Mouse (Mus musculus) limb, embryonic 15.5 days (tissue): ENCODE data around the gene Ak8. TPM values are rescaled to one million over a fixed set of nuclear protein-coding genes. Genes with fewer than 3 reads are reported as not detected.

Source experiments
- ATAC-seq: fragments of 200-750 bp; cut with Nextera tagmentation; 2 replicates; pipeline ENCODE4 v1.8.0; 2017; ENCODE audit warnings: low read depth, moderate TSS enrichment; ENCODE audit not compliant: insufficient number of reproducible peaks, low FRiP score, low TSS enrichment
- H3K27ac ChIP-seq: fragments of 300-500 bp; sonication (generic); 2 replicates; pipeline ENCODE4 v1.5.1; 2015; ENCODE audit warnings: moderate library complexity, mild to moderate bottlenecking, inconsistent platforms
- H3K27me3 ChIP-seq: fragments of 300-500 bp; sonication (generic); 2 replicates; pipeline ENCODE4 v1.6.1; 2015; ENCODE audit warnings: inconsistent platforms
- H3K36me3 ChIP-seq: fragments of 300-500 bp; sonication (generic); 2 replicates; pipeline ENCODE4 v1.6.1; 2015; ENCODE audit warnings: inconsistent platforms
- H3K4me1 ChIP-seq: fragments of 300-500 bp; sonication (generic); 2 replicates; pipeline ENCODE4 v1.6.1; 2015; ENCODE audit warnings: inconsistent platforms
- H3K4me2 ChIP-seq: fragments of 300-500 bp; sonication (generic); 2 replicates; pipeline ENCODE4 v1.6.1; 2015; ENCODE audit warnings: mild to moderate bottlenecking, inconsistent platforms
- H3K4me3 ChIP-seq: fragments of 300-500 bp; sonication (generic); 2 replicates; pipeline ENCODE4 v1.5.1; 2015; ENCODE audit warnings: mild to moderate bottlenecking, inconsistent platforms
- H3K9ac ChIP-seq: fragments of 300-500 bp; sonication (generic); 2 replicates; pipeline ENCODE4 v1.6.1; 2015; ENCODE audit warnings: inconsistent platforms
- H3K9me3 ChIP-seq: fragments of 300-500 bp; sonication (generic); 2 replicates; pipeline ENCODE4 v1.6.1; 2016; ENCODE audit warnings: inconsistent platforms
- WGBS: fragments of 180-500 bp; shearing (Covaris S2); methylation state at CpG from one replicate; pipeline ENCODE4 v1.1.7; 2015; 5-methylcytosine and 5-hydroxymethylcytosine counted together
- polyA plus RNA-seq: library from polyadenylated mRNA; unstranded; fragments of >200 nt; fragmentation: Nextera tagmentation; extraction: Ambion mirVana; gene quantifications from 2 replicates; pipeline ENCODE4 v1.2.1, GENCODE M21; 2015

Ak8 gene
- polyA plus RNA-seq, 1 experiment from 2014 or later = 0.58 TPM

DNA sequence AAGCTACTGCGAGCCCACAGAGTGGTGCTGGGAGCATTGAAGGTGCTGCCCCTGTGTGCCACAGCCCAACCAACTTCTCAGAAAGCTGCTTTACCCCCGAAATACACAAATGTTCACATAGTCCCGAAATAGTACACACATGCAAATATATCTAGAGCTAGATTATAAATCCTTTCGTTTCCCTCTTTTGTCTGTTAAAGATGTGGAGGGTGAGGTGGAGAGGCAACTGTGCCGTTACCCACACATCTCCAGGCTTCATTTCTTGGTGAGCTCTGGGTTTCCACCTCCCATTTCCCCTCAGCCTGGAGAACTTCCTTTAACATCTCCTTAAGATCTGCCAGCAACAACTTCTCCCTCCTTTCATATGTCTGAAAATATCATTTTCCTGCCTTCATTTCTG lies 40.2 kb downstream of the Ak8 start:
- no peak overlapping the region for H3K9ac ChIP-seq
- H3K4me2 ChIP-seq = no peak overlapping the region
- no peak overlapping the region for H3K27ac ChIP-seq
- H3K4me1 ChIP-seq = 0 out of 2 replicates have a peak, but pooled peaks cover 3% of the 10 kb centered on the region
- no peak overlapping the region for H3K4me3 ChIP-seq
- WGBS = 72% methylated on average over 5 of the region's 5 CpGs
- 0 out of 2 replicates have a peak, but pooled peaks cover 5% of the 10 kb centered on the region for H3K27me3 ChIP-seq
- no peak for ATAC-seq
- no peaks in the 10 kb centered on the region for H3K9me3 ChIP-seq
- no peaks in the 10 kb centered on the region for H3K36me3 ChIP-seq

DNA sequence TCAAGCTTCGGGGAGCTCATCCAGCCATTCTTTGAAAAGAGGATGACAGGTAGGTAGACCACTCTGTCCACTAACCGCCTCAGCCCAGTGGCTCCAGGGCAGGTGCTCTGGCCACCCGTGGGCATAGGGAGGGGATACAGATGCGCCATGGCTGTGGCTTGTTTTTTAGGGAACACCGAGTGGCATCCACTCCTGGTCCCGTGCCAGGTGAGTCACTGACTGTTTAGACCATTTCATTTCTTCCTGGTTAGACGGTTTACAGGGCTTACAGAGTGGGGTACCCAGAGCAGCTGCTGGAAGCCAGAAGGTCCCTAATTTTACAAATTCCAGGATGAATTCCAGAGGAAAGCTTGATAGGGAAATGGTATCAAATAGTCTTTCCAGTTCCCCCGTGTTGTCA lies 42.7 kb downstream of the Ak8 start:
- Histone ChIP-seq H3K9me3 (no peaks in the 10 kb centered on the region), H3K27ac (no peak overlapping the region), H3K4me2 (no peak overlapping the region), H3K4me1 (no peaks in the 10 kb centered on the region; the same call in 1 of the 2 replicates), H3K9ac (no peak overlapping the region), H3K4me3 (no peak overlapping the region), H3K36me3 (no peaks in the 10 kb centered on the region), H3K27me3 (0 out of 2 replicates have a peak, but pooled peaks cover 5% of the 10 kb centered on the region)
- WGBS = 66% methylated on average over 8 of the region's 8 CpGs
- ATAC-seq = no peak

DNA sequence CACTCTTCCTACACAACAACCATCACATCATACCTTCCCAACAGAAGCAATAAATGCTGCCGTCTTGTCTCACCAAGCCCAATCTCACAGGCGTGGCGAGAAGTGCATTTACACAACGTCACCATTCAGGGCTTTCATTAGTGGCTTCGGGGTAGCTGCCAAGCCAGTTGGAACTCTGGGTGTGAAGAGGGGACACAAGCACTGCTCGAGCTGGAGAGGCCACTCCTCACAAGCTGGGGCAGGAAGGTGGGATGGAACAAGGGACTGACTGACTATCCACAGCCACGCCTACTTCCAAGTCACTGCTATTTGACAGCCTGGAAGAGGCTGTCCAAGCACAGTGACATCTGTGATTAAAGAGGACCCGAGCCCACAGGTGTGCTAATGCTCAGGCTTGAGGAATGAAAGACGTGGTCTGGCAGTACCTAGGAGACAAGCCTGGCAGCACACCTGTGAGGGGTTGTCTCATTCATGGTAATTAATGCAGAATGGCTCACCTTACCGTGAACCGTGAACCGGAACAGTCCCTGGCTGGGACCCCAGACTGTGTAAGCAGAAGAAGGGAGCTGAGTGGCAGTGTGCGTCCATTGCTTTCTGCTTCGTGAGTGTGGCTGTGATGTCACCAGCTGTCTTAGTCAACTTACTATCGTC lies 46.8 kb downstream of the Ak8 start:
- Histone ChIP-seq H3K27ac (no peak overlapping the region), H3K4me3 (no peak overlapping the region), H3K9ac (no peak overlapping the region), H3K4me1 (peaks cover 20% of the 10 kb centered on the region), H3K36me3 (no peaks in the 10 kb centered on the region), H3K9me3 (no peaks in the 10 kb centered on the region), H3K4me2 (no peak overlapping the region), H3K27me3 (peaks cover 5% of the 10 kb centered on the region; the same call in 1 of the 2 replicates)
- 52% methylated on average over 15 of the region's 15 CpGs for WGBS
- no peak for ATAC-seq

DNA sequence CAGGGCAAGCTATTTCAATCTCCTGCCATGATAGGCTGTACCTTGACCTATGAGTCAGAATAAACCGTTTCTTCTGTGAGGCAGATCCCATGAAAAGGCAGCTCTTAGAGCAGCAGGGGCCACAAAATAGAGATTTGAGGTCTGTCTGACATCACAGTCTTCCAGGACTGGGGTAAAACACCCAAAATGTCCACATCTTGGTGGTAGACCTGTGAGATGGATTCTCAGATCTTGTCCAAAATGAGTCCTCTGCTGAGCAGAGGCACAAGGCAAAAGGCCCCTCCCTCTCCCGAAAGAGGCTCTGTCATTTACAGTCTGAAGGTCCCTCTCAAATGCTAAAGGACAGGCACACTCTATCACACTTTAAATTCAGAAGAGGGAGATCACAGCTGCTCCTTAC lies 47.7 kb downstream of the Ak8 start:
- H3K9ac ChIP-seq = no peak overlapping the region

DNA sequence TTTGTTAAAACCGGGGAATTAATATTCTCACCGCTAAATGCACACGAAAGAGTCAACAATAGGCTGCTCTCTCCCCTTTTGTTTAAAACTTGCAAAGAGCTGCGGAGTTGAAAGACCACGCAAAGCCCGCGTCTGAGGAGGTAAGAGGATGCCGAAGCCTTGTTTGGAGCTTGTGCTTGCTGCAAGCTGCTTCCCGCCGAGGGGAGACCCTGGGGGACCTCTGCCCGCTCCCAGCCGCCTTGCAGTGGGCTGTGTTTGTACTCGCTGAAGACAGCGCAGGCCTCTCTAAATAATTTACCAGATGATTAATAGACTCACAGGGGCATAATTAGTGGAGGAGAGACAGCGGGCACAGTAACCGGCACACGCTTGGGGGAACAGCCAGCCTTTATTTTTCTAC lies 51.2 kb downstream of the Ak8 start:
- Histone ChIP-seq H3K36me3 (no peaks in the 10 kb centered on the region), H3K27ac (no peak overlapping the region), H3K9me3 (no peaks in the 10 kb centered on the region), H3K4me1 (peaks cover 34% of the 10 kb centered on the region), H3K4me2 (peak overlapping the region; percentile 54), H3K9ac (peak overlapping the region; percentile 11; the same call in 1 of the 2 replicates), H3K4me3 (peak overlapping the region; percentile 35), H3K27me3 (peaks cover 12% of the 10 kb centered on the region; the same call in 1 of the 2 replicates)
- WGBS = 1% methylated on average over 17 of the region's 17 CpGs
- no peak for ATAC-seq

More for the DNA sequence above, 47.7 kb downstream of the Ak8 start:
- H3K27ac ChIP-seq = no peak overlapping the region
- no peaks in the 10 kb centered on the region for H3K9me3 ChIP-seq
- ATAC-seq = no peak
- peaks cover 5% of the 10 kb centered on the region; the same call in 1 of the 2 replicates for H3K27me3 ChIP-seq
- H3K4me2 ChIP-seq = no peak overlapping the region
- H3K36me3 ChIP-seq = no peaks in the 10 kb centered on the region
- 81% methylated on average over 2 of the region's 2 CpGs for WGBS
- H3K4me3 ChIP-seq = no peak overlapping the region
- H3K4me1 ChIP-seq = peaks cover 29% of the 10 kb centered on the region

DNA sequence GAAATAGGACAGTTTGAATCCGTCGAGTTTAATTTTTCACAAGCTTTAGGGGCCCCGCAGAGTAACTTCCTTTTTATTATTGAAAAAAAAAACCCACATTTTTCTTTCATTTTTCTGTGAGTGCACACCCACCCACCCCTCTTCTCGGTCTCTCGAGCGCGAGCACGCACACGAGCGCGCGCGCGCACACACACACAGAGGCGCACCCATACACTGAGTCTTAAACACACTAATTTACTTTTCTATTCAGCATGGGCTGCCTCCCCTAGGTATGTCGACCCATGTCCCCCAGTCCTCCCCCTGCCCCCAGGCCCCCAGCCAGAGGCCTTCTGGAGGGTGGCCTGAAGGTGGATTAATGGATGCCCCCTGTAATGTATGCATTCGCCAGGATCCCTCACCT lies 51.7 kb downstream of the Ak8 start:
- H3K9ac ChIP-seq = 0 out of 2 replicates have a peak overlapping the region, but pooled peaks have one; percentile 11
- WGBS = 10% methylated on average over 17 of the region's 17 CpGs
- peaks cover 36% of the 10 kb centered on the region for H3K4me1 ChIP-seq
- peak overlapping the region; percentile 35 for H3K4me3 ChIP-seq
- peaks cover 12% of the 10 kb centered on the region; the same call in 1 of the 2 replicates for H3K27me3 ChIP-seq
- peak overlapping the region; percentile 54 for H3K4me2 ChIP-seq
- no peaks in the 10 kb centered on the region for H3K9me3 ChIP-seq
- H3K27ac ChIP-seq = no peak overlapping the region
- H3K36me3 ChIP-seq = no peaks in the 10 kb centered on the region
- ATAC-seq = no peak

DNA sequence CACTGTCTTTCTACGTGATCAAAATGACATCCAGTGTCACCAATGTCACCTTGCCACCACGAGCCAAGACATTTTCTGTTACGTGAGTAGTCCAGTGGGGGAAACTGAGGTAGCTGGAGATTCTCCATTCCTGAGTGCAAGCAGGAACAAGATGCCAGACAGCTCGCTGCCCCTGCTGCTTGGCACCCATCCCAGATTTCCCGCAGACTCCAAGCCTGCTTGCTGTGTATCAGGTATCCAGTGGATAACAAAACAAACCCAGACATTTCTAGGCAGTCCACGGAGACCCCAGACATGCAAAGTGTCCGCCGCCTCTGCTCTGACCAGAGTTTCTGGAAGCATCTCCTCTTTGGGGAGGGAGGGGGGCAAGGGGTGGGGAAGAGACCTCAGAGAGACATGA lies 52.4 kb downstream of the Ak8 start:
- no peak for ATAC-seq
- Histone ChIP-seq H3K9ac (no peak overlapping the region), H3K36me3 (no peaks in the 10 kb centered on the region), H3K27me3 (peaks cover 16% of the 10 kb centered on the region; the same call in 1 of the 2 replicates), H3K27ac (no peak overlapping the region), H3K9me3 (no peaks in the 10 kb centered on the region), H3K4me2 (no peak overlapping the region), H3K4me3 (no peak overlapping the region), H3K4me1 (peaks cover 36% of the 10 kb centered on the region)
- 29% methylated on average over 8 of the region's 8 CpGs for WGBS

DNA sequence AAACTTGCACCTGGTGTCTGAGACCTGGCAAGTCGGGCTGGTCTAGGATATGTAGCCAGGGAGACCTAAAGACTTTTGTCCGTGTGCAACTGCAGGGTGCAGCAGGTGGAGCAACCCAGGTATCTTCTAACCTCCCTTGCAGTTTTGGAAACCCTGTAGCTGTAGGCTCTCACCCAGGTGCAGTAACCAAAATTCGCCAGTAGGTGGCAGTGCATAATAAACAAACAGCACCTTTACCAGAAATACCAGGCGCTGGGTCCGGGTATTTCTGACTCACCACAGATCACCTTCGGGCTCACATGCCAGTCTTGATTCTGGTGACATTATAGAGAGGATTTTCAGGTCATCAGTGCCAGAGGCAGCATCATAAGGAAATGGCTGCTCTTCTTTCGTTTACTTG lies 55.5 kb downstream of the Ak8 start:
- H3K4me1 ChIP-seq = peaks cover 28% of the 10 kb centered on the region
- no peaks in the 10 kb centered on the region for H3K36me3 ChIP-seq
- no peak for ATAC-seq
- H3K27me3 ChIP-seq = peaks cover 23% of the 10 kb centered on the region; the same call in 1 of the 2 replicates
- H3K9me3 ChIP-seq = no peaks in the 10 kb centered on the region
- 1% methylated on average over 7 of the region's 7 CpGs for WGBS
- no peak overlapping the region for H3K27ac ChIP-seq
- H3K9ac ChIP-seq = no peak overlapping the region
- H3K4me3 ChIP-seq = no peak overlapping the region
- no peak overlapping the region for H3K4me2 ChIP-seq

DNA sequence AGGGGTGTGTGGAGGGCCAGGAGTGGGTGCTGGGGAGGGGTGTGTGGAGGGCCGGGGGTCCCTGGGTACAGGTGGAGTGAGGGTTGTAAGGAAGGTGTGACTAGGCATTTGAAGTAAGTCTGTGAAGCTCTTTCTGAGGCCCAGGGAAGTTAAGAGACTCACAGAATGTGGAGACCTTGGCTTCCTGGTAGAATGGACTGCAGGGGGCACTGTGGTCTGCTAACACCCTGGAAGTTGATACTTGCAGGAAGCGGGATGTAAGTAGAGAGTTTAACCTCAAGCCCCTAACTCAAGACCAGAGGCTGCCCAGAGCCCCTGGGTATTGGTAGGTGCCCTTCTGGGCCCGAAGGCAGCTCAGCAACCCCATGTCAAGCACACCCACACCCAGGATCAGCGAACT lies 56.2 kb downstream of the Ak8 start:
- Histone ChIP-seq H3K9me3 (no peaks in the 10 kb centered on the region), H3K4me3 (no peak overlapping the region), H3K4me2 (no peak overlapping the region), H3K27ac (no peak overlapping the region), H3K36me3 (no peaks in the 10 kb centered on the region), H3K9ac (no peak overlapping the region), H3K27me3 (peaks cover 23% of the 10 kb centered on the region; the same call in 1 of the 2 replicates), H3K4me1 (peaks cover 20% of the 10 kb centered on the region)
- ATAC-seq = no peak
- WGBS = 33% methylated on average over 4 of the region's 4 CpGs

DNA sequence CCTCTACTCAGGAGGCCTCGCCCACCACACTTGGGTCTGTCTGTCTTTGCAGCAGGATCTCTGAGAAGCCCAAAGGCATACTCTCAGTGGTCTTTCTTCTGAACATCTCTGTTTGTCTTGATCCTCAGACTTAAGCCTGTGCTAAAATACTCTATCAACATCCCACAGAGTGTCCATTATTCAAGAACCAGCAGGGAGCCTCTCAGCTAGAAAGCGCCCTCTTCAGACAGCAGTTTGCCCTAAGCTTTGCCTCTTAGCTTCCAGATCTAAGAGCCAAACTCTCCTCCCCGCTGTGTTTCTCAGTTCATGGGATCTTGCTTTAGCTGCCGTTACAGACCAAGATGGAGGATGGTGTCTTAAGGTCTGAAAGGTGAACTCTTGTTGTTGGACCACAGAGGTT lies 59.5 kb downstream of the Ak8 start:
- H3K4me2 ChIP-seq = no peak overlapping the region
- H3K4me3 ChIP-seq = no peak overlapping the region
- H3K9me3 ChIP-seq = no peaks in the 10 kb centered on the region
- WGBS = 56% methylated on average over 4 of the region's 4 CpGs
- H3K36me3 ChIP-seq = no peaks in the 10 kb centered on the region
- H3K27ac ChIP-seq = no peak overlapping the region
- H3K4me1 ChIP-seq = 0 out of 2 replicates have a peak, but pooled peaks cover 2% of the 10 kb centered on the region
- no peak overlapping the region for H3K9ac ChIP-seq
- no peak for ATAC-seq
- H3K27me3 ChIP-seq = peaks cover 20% of the 10 kb centered on the region; the same call in 1 of the 2 replicates

DNA sequence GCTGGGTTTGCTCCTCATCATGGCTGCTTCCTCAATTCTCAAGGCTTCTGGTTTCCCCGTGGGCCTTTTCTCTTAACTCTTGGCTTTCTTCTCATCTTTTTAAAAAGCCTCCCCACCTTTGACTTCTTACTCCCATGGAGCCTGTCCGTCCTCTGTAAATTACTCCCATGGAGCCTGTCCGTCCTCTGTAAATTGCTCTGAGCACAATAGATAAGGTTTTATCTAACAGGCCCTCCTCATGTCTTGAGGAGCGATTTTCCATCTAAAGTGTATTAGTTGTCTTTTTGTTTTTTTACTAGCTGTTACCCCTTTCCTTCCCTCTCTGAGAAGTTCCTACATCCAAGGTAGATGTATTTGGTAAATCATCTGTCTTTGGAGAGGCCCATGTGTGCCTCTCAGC lies 66.6 kb downstream of the Ak8 start:
- no peak overlapping the region for H3K27ac ChIP-seq
- no peak overlapping the region for H3K4me2 ChIP-seq
- H3K4me3 ChIP-seq = no peak overlapping the region
- peaks cover 3% of the 10 kb centered on the region; the same call in 1 of the 2 replicates for H3K27me3 ChIP-seq
- 0 out of 2 replicates have a peak, but pooled peaks cover 5% of the 10 kb centered on the region for H3K4me1 ChIP-seq
- H3K36me3 ChIP-seq = no peaks in the 10 kb centered on the region
- WGBS = 77% methylated on average over 4 of the region's 4 CpGs
- H3K9me3 ChIP-seq = no peaks in the 10 kb centered on the region
- no peak for ATAC-seq
- H3K9ac ChIP-seq = no peak overlapping the region

DNA sequence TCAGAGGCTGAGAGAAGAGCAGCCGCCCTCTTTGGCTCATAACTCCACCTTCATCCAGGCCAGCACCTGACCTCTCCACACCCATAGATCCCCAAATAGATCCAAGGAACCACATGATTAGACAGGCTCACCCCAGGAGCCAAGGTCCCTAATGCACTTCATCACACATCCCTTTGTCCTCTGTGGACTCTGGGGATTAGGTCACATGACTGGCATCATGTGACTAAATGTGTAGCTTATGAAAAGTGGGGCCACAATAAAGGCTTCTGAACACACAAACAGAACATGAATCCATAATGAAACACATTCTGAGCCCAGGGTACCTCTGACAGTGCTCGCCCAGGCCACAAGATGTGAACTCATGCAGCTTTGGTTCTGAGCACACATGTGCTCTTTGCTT lies 67.1 kb downstream of the Ak8 start:
- Histone ChIP-seq H3K4me2 (no peak overlapping the region), H3K36me3 (no peaks in the 10 kb centered on the region), H3K27ac (no peak overlapping the region), H3K9ac (no peak overlapping the region), H3K4me1 (0 out of 2 replicates have a peak, but pooled peaks cover 5% of the 10 kb centered on the region), H3K27me3 (peaks cover 3% of the 10 kb centered on the region; the same call in 1 of the 2 replicates), H3K4me3 (no peak overlapping the region), H3K9me3 (no peaks in the 10 kb centered on the region)
- no peak for ATAC-seq
- WGBS = 83% methylated on average over 2 of the region's 2 CpGs
